Mouse (Mus musculus) megakaryocyte, embryonic 14.5 days (primary cell): Measurements from ENCODE around the gene Cavin4.

ENCODE experiments used
- FLI1 ChIP-seq: IDR thresholded peaks from 2 replicates; pipeline ENCODE4 v1.6.1; 2012; ENCODE audit warnings: low read length, inconsistent platforms, mixed read lengths
- GATA1 ChIP-seq: IDR thresholded peaks from 3 replicates; pipeline ENCODE4 v1.6.1; 2012; ENCODE audit warnings: mixed read lengths, low read length, inconsistent platforms, borderline replicate concordance

GRCm38 (mm10) chr4:48697302-48697701, 34.0 kb downstream of the Cavin4 start:
- TF ChIP-seq GATA1 = no peak
- TF ChIP-seq FLI1 = no peak
